Mouse (Mus musculus): ENCODE results near the gene Zfp346.

DNA sequence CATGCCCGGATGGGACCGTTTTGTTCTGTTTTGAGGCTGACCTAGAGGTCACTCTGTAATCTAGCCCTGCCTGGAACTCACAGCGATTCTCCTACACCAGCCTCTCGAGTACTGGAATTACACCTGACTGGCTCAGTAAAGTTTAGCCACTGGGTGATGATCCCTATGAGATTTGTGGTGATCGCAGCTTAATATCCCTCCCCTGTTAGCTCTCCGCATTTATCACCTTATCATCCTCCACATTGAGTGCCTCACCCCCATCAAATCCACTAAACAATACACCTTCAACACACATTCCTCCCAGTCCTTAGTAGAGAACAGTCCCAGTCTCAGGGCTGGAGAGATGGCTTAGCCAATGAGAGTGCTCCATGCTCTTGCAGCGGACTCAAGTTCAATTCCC, 57.3 kb downstream of the Zfp346 start:
- no peak for TF ChIP-seq POLR2A (IDR thresholded peaks at IDR 0.05; ENCODE audit: low read depth, low read length)
- TF ChIP-seq CTCF (IDR thresholded peaks at IDR 0.05; ENCODE audit: extremely low read depth, insufficient read length, insufficient replicate concordance, low read depth, low read length), result no peak

Data from small intestine, adult 2 months (tissue).